Mouse (Mus musculus) T-cell, adult 2 months (primary cell): Measurements from ENCODE around the gene Gm21719.
"Not testable (repeated sequence)": the region's sequence is repeated elsewhere in the genome, so short reads cannot be mapped to it uniquely, and the experiment has no call there.

ENCODE experiments used
- DNase-seq: peaks from one replicate; pipeline ENCODE4 v3.0.0; 2022; ENCODE audit warnings: low spot score

Gene Gm21719

GRCm38 (mm10) chrY:6682772-6683171, at the start of gene Gm21719:
Gene Gm21719 (minus strand): TSS chrY:6682872.
- not testable (repeated sequence) for DNase-seq
